Mouse (Mus musculus): ENCODE data around the gene Gm19935. TPM values are rescaled to one million over a fixed set of nuclear protein-coding genes. Genes with fewer than 3 reads are reported as not detected.
A peak's percentile ranks its signal among the peaks of the same experiment; 100 is the strongest.

The Gm19935 gene
- polyA plus RNA-seq, 1 experiment from 2014 or later, result 0.12 TPM

GRCm38 (mm10) chr8:90832576-90833289 lies 15.5 kb upstream of the Gm19935 start:
- H3K4me1 ChIP-seq (replicated peaks; ENCODE audit: insufficient read depth, low read length), result no peaks in the 10 kb centered on the region
- 48% methylated on average over 5 of the region's 5 CpGs for WGBS
- DNase-seq (ENCODE audit: low spot score), result no peak
- no peak overlapping the region for H3K4me2 ChIP-seq (ENCODE audit: low read length)
- H3K27ac ChIP-seq, result no peak overlapping the region
- no peak overlapping the region for H3K4me3 ChIP-seq (replicated peaks; ENCODE audit: low read depth, low read length)
- H3K9ac ChIP-seq (ENCODE audit: low read depth, low read length), result no peak overlapping the region
- no peak for ATAC-seq (replicated peaks; ENCODE audit: low FRiP score, low read depth)
- no peaks in the 10 kb centered on the region for H3K36me3 ChIP-seq (ENCODE audit: insufficient read depth, low read length)
- H3K27me3 ChIP-seq (ENCODE audit: insufficient read depth, low read length), result no peaks in the 10 kb centered on the region
- TF ChIP-seq CTCF (IDR thresholded peaks at IDR 0.05; ENCODE audit: low read depth), result no peak
- H3K9me3 ChIP-seq (replicated peaks; ENCODE audit: low read length), result no peaks in the 10 kb centered on the region

- H3K4me3 ChIP-seq (replicated peaks; ENCODE audit: low read depth, low read length), result no peak overlapping the region
- no peak overlapping the region for H3K4me2 ChIP-seq (ENCODE audit: low read length)
- no peaks in the 10 kb centered on the region for H3K36me3 ChIP-seq (ENCODE audit: insufficient read depth, low read length)
- no peaks in the 10 kb centered on the region for H3K9me3 ChIP-seq (replicated peaks; ENCODE audit: low read length)
- no peak overlapping the region for H3K27ac ChIP-seq
- DNase-seq (ENCODE audit: low spot score) (no peak), ATAC-seq (replicated peaks; ENCODE audit: low FRiP score, low read depth) (no peak)
- TF ChIP-seq CTCF (IDR thresholded peaks at IDR 0.05; ENCODE audit: low read depth), result no peak
- H3K4me1 ChIP-seq (replicated peaks; ENCODE audit: insufficient read depth, low read length), result no peaks in the 10 kb centered on the region
- no peaks in the 10 kb centered on the region for H3K27me3 ChIP-seq (ENCODE audit: insufficient read depth, low read length)
- H3K9ac ChIP-seq (ENCODE audit: low read depth, low read length), result no peak overlapping the region
- WGBS, result 61% methylated on average over 8 of the region's 8 CpGs
These were observed 13.8 kb upstream of the Gm19935 start for GRCm38 (mm10) chr8:90830980-90831379.

- ATAC-seq (replicated peaks; ENCODE audit: low FRiP score, low read depth) (no peak), DNase-seq (ENCODE audit: low spot score) (no peak)
- no peaks in the 10 kb centered on the region for H3K9me3 ChIP-seq (replicated peaks; ENCODE audit: low read length)
- no peak overlapping the region for H3K4me3 ChIP-seq (replicated peaks; ENCODE audit: low read depth, low read length)
- peak overlapping the region; percentile 84 for H3K4me2 ChIP-seq (ENCODE audit: low read length)
- no peak overlapping the region for H3K9ac ChIP-seq (ENCODE audit: low read depth, low read length)
- no peak for TF ChIP-seq CTCF (IDR thresholded peaks at IDR 0.05; ENCODE audit: low read depth)
- no peaks in the 10 kb centered on the region for H3K27me3 ChIP-seq (ENCODE audit: insufficient read depth, low read length)
- no peak overlapping the region for H3K27ac ChIP-seq
- H3K36me3 ChIP-seq (ENCODE audit: insufficient read depth, low read length), result no peaks in the 10 kb centered on the region
- WGBS, result 79% methylated on average over 1 of the region's 1 CpGs
- no peaks in the 10 kb centered on the region for H3K4me1 ChIP-seq (replicated peaks; ENCODE audit: insufficient read depth, low read length)
These were observed 12.6 kb upstream of the Gm19935 start for GRCm38 (mm10) chr8:90829825-90830224.

GRCm38 (mm10) chr8:90828987-90829740 lies 12.0 kb upstream of the Gm19935 start:
- peak; percentile 38 for DNase-seq (ENCODE audit: low spot score)
- no peak for TF ChIP-seq CTCF (IDR thresholded peaks at IDR 0.05; ENCODE audit: low read depth)
- Histone ChIP-seq H3K27ac (no peak overlapping the region; the same call in 1 of the 2 replicates), H3K4me3 (replicated peaks; ENCODE audit: low read depth, low read length) (peak overlapping the region; percentile 39), H3K9ac (ENCODE audit: low read depth, low read length) (peak overlapping the region; percentile 63), H3K4me1 (replicated peaks; ENCODE audit: insufficient read depth, low read length) (no peaks in the 10 kb centered on the region), H3K4me2 (ENCODE audit: low read length) (peak overlapping the region; percentile 84), H3K27me3 (ENCODE audit: insufficient read depth, low read length) (no peaks in the 10 kb centered on the region), H3K36me3 (ENCODE audit: insufficient read depth, low read length) (no peaks in the 10 kb centered on the region), H3K9me3 (replicated peaks; ENCODE audit: low read length) (no peaks in the 10 kb centered on the region)
- no peak; the same call in 1 of the 2 replicates for ATAC-seq (replicated peaks; ENCODE audit: low FRiP score, low read depth)
- WGBS, result 4% methylated on average over 11 of the region's 11 CpGs

- peak within 1 kb of the TSS; percentile 84 for H3K4me2 ChIP-seq (ENCODE audit: low read length)
- H3K36me3 ChIP-seq (ENCODE audit: insufficient read depth, low read length), result no peaks in the 10 kb centered on the region
- WGBS, result 2% methylated on average over 37 of the region's 39 CpGs
- H3K9ac ChIP-seq (ENCODE audit: low read depth, low read length), result peak within 1 kb of the TSS; percentile 63
- peak; percentile 96 for DNase-seq (ENCODE audit: low spot score)
- peak within 1 kb of the TSS; percentile 72 for H3K27ac ChIP-seq
- H3K4me3 ChIP-seq (replicated peaks; ENCODE audit: low read depth, low read length), result peak within 1 kb of the TSS; percentile 39
- H3K9me3 ChIP-seq (replicated peaks; ENCODE audit: low read length), result no peaks in the 10 kb centered on the region
- no peaks in the 10 kb centered on the region for H3K27me3 ChIP-seq (ENCODE audit: insufficient read depth, low read length)
- H3K4me1 ChIP-seq (replicated peaks; ENCODE audit: insufficient read depth, low read length), result no peaks in the 10 kb centered on the region
- peak; percentile 99 for TF ChIP-seq CTCF (IDR thresholded peaks at IDR 0.05; ENCODE audit: low read depth)
- peak; percentile 91 for ATAC-seq (replicated peaks; ENCODE audit: low FRiP score, low read depth)
These were observed 11.2 kb upstream of the Gm19935 start, which contains the start of gene Chd9 for GRCm38 (mm10) chr8:90828181-90828986. Gene Chd9, plus strand, starts transcription at chr8:90828352.

GRCm38 (mm10) chr8:90825459-90825871 lies 8.3 kb upstream of the Gm19935 start:
- WGBS, result 64% methylated on average over 9 of the region's 9 CpGs
- Histone ChIP-seq H3K4me2 (ENCODE audit: low read length) (no peak overlapping the region), H3K4me3 (replicated peaks; ENCODE audit: low read depth, low read length) (no peak overlapping the region), H3K9ac (ENCODE audit: low read depth, low read length) (no peak overlapping the region), H3K36me3 (ENCODE audit: insufficient read depth, low read length) (no peaks in the 10 kb centered on the region), H3K9me3 (replicated peaks; ENCODE audit: low read length) (no peaks in the 10 kb centered on the region), H3K4me1 (replicated peaks; ENCODE audit: insufficient read depth, low read length) (no peaks in the 10 kb centered on the region), H3K27me3 (ENCODE audit: insufficient read depth, low read length) (no peaks in the 10 kb centered on the region), H3K27ac (peak overlapping the region; percentile 55; the same call in 1 of the 2 replicates)
- no peak for TF ChIP-seq CTCF (IDR thresholded peaks at IDR 0.05; ENCODE audit: low read depth)
- ATAC-seq (replicated peaks; ENCODE audit: low FRiP score, low read depth) (peak; percentile 67), DNase-seq (ENCODE audit: low spot score) (peak; percentile 9)
